Mouse (Mus musculus) lung, postnatal 0 days (tissue): Measurements from ENCODE around the gene Efna2. TPM values are rescaled to one million over a fixed set of nuclear protein-coding genes. Genes with fewer than 3 reads are reported as not detected.
A peak's percentile ranks its signal among the peaks of the same experiment; 100 is the strongest.

Source experiments
- ATAC-seq: fragments of 200-750 bp; cut with Nextera tagmentation; 2 replicates; pipeline ENCODE4 v1.8.0; 2017; ENCODE audit warnings: moderate library complexity
- DNase-seq: peaks from one replicate; pipeline ENCODE4 v3.0.0-alpha.2; 2016; ENCODE audit warnings: low spot score
- H3K27ac ChIP-seq: fragments of 300-500 bp; sonication (generic); 2 replicates; pipeline ENCODE4 v1.5.1; 2014; ENCODE audit warnings: antibody characterized with exemption, mild to moderate bottlenecking, low read length, mixed read lengths
- H3K27me3 ChIP-seq: fragments of 300-500 bp; sonication (generic); replicated peaks from 2 replicates; pipeline ENCODE4 v1.6.1; 2014; ENCODE audit warnings: low read length, mixed read lengths; ENCODE audit not compliant: insufficient read depth
- H3K36me3 ChIP-seq: fragments of 300-500 bp; sonication (generic); 2 replicates; pipeline ENCODE4 v1.6.1; 2014; ENCODE audit warnings: low read length, mixed read lengths; ENCODE audit not compliant: insufficient read depth
- H3K4me1 ChIP-seq: fragments of 300-500 bp; sonication (generic); 2 replicates; pipeline ENCODE4 v1.6.1; 2014; ENCODE audit warnings: antibody characterized with exemption, low read depth, low read length, mixed read lengths; ENCODE audit not compliant: insufficient read depth
- H3K4me2 ChIP-seq: fragments of 300-500 bp; sonication (generic); replicated peaks from 2 replicates; pipeline ENCODE4 v1.6.1; 2014; ENCODE audit warnings: low read depth, mild to moderate bottlenecking, low read length, moderate library complexity, mixed read lengths
- H3K4me3 ChIP-seq: fragments of 300-500 bp; sonication (generic); 2 replicates; pipeline ENCODE4 v1.5.1; 2014; ENCODE audit warnings: low read depth, low read length
- H3K9ac ChIP-seq: fragments of 300-500 bp; sonication (generic); replicated peaks from 2 replicates; pipeline ENCODE4 v1.6.1; 2014; ENCODE audit warnings: low read depth, mild to moderate bottlenecking
- H3K9me3 ChIP-seq: fragments of 300-500 bp; sonication (generic); 2 replicates; pipeline ENCODE4 v1.6.1; 2016; ENCODE audit warnings: low read length, mixed read lengths
- CTCF ChIP-seq: IDR thresholded peaks from 2 replicates; pipeline ENCODE4 v1.5.1; 2016; ENCODE audit warnings: antibody characterized with exemption, mild to moderate bottlenecking
- EP300 ChIP-seq: IDR thresholded peaks from 2 replicates; pipeline ENCODE4 v1.6.1; 2016; ENCODE audit warnings: antibody characterized with exemption, mild to moderate bottlenecking, control low read depth
- WGBS: fragments of 180-500 bp; shearing (Covaris S2); extraction: QIAGEN DNeasy Blood & Tissue Kit; methylation state at CpG from one replicate; pipeline ENCODE4 v1.1.7; 2014; 5-methylcytosine and 5-hydroxymethylcytosine counted together
- polyA plus RNA-seq: library from polyadenylated mRNA; unstranded; fragments of >200 nt; fragmentation: Nextera tagmentation; extraction: Ambion mirVana; gene quantifications from 2 replicates; pipeline ENCODE4 v1.2.1, GENCODE M21; 2015

Efna2 gene
- polyA plus RNA-seq, 1 experiment from 2014 or later = 5.1 TPM

- ATAC-seq = no peak
- Histone ChIP-seq H3K27ac (no peak overlapping the region), H3K4me3 (no peak overlapping the region), H3K27me3 (peaks cover 20% of the 10 kb centered on the region), H3K4me1 (no peaks in the 10 kb centered on the region; the same call in 1 of the 2 replicates), H3K9me3 (no peaks in the 10 kb centered on the region), H3K9ac (no peak overlapping the region), H3K4me2 (no peak overlapping the region), H3K36me3 (no peaks in the 10 kb centered on the region)
- no peak for DNase-seq
- no peak for TF ChIP-seq EP300
- TF ChIP-seq CTCF = no peak
- WGBS = 61% methylated on average over 27 of the region's 27 CpGs
Measured at GRCm38 (mm10) chr10:80186649-80187048, 7.4 kb downstream of the Efna2 start.

GRCm38 (mm10) chr10:80187739-80188138 lies 8.5 kb downstream of the Efna2 start:
- Histone ChIP-seq H3K36me3 (no peaks in the 10 kb centered on the region), H3K27me3 (peaks cover 20% of the 10 kb centered on the region), H3K4me1 (no peaks in the 10 kb centered on the region; the same call in 1 of the 2 replicates), H3K9ac (no peak overlapping the region), H3K9me3 (no peaks in the 10 kb centered on the region), H3K4me2 (no peak overlapping the region), H3K27ac (no peak overlapping the region), H3K4me3 (no peak overlapping the region)
- ATAC-seq (no peak), DNase-seq (no peak)
- WGBS = 91% methylated on average over 10 of the region's 10 CpGs
- no peak for TF ChIP-seq EP300
- no peak for TF ChIP-seq CTCF

GRCm38 (mm10) chr10:80188453-80189024 lies 9.3 kb downstream of the Efna2 start:
- no peak for ATAC-seq
- WGBS = 82% methylated on average over 15 of the region's 15 CpGs

GRCm38 (mm10) chr10:80189999-80190398 lies 10.7 kb downstream of the Efna2 start:
- Histone ChIP-seq H3K4me3 (peak overlapping the region; percentile 37), H3K9me3 (no peaks in the 10 kb centered on the region), H3K4me1 (no peaks in the 10 kb centered on the region; the same call in 1 of the 2 replicates), H3K27me3 (peaks cover 20% of the 10 kb centered on the region), H3K4me2 (peak overlapping the region; percentile 64), H3K9ac (no peak overlapping the region), H3K36me3 (no peaks in the 10 kb centered on the region), H3K27ac (no peak overlapping the region)
- WGBS = 16% methylated on average over 21 of the region's 21 CpGs
- ATAC-seq = no peak
- no peak for DNase-seq
- TF ChIP-seq EP300 (no peak), CTCF (no peak)

More at GRCm38 (mm10) chr10:80188453-80189024, 9.3 kb downstream of the Efna2 start:
- Histone ChIP-seq H3K9me3 (no peaks in the 10 kb centered on the region), H3K27ac (no peak overlapping the region), H3K27me3 (peaks cover 20% of the 10 kb centered on the region), H3K9ac (no peak overlapping the region), H3K4me2 (no peak overlapping the region), H3K36me3 (no peaks in the 10 kb centered on the region), H3K4me1 (no peaks in the 10 kb centered on the region; the same call in 1 of the 2 replicates), H3K4me3 (no peak overlapping the region)
- no peak for DNase-seq
- no peak for TF ChIP-seq EP300
- no peak for TF ChIP-seq CTCF

GRCm38 (mm10) chr10:80190491-80191051 lies 11.3 kb downstream of the Efna2 start:
- TF ChIP-seq CTCF = no peak
- TF ChIP-seq EP300 = no peak
- WGBS = under 1% methylated on average over 47 of the region's 48 CpGs
- Histone ChIP-seq H3K36me3 (no peaks in the 10 kb centered on the region), H3K27me3 (peaks cover 20% of the 10 kb centered on the region), H3K4me3 (peak overlapping the region; percentile 37), H3K4me1 (no peaks in the 10 kb centered on the region; the same call in 1 of the 2 replicates), H3K27ac (no peak overlapping the region), H3K9me3 (no peaks in the 10 kb centered on the region), H3K4me2 (peak overlapping the region; percentile 64), H3K9ac (no peak overlapping the region)
- peak; percentile 73 for ATAC-seq
- peak; percentile 51 for DNase-seq

- no peak for TF ChIP-seq EP300
- Histone ChIP-seq H3K4me3 (no peak overlapping the region), H3K9me3 (no peaks in the 10 kb centered on the region), H3K36me3 (no peaks in the 10 kb centered on the region), H3K4me2 (no peak overlapping the region), H3K27ac (no peak overlapping the region), H3K27me3 (peaks cover 14% of the 10 kb centered on the region), H3K4me1 (no peaks in the 10 kb centered on the region; the same call in 1 of the 2 replicates), H3K9ac (no peak overlapping the region)
- DNase-seq (no peak), ATAC-seq (no peak)
- 86% methylated on average over 6 of the region's 6 CpGs for WGBS
Measured at GRCm38 (mm10) chr10:80193976-80194375, 14.7 kb downstream of the Efna2 start.
